Mouse (Mus musculus): ENCODE measurements around the gene Il17re. TPM values are rescaled to one million over a fixed set of nuclear protein-coding genes. Genes with fewer than 3 reads are reported as not detected.

Gene Il17re
- total RNA-seq (2014; fragmentation: Nextera tagmentation): not detected in 2 replicates
- 0.31 and 0.43 TPM in 2 replicates for total RNA-seq (2017)

DNA sequence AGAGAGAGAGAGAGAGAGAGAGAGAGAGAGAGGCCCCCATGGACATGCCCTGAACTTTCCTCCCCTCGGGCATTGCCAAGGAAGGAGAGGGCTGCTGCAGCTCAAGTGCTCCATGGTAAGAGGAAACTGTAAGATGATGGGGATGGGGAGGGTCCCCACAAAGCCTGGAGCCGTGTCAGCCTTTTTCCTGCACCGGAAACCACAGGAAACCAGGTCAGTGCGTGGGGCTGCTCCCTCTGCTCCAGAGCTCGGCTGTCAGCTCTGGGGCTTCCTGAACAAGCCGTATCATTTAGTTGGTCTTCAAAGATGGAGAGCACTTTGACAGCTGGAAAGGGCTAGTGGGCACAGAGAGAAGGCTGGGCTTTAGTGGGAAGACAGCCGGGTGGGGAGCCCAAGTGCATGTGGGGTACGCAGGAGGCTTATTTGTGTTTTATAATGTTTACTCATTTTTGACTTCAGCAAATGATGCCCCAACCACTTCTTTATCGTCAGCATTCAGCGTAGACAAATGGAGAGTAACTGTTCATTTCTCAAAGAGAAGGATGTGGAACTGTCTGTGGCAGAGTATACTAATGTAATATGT lies at the start of gene Il17re:
Gene Il17re (plus strand): TSS at position 533 of the 583 bp plus-strand sequence.
- ATAC-seq (replicated peaks; ENCODE audit: poor library complexity, severe bottlenecking): peak; percentile 61

DNA sequence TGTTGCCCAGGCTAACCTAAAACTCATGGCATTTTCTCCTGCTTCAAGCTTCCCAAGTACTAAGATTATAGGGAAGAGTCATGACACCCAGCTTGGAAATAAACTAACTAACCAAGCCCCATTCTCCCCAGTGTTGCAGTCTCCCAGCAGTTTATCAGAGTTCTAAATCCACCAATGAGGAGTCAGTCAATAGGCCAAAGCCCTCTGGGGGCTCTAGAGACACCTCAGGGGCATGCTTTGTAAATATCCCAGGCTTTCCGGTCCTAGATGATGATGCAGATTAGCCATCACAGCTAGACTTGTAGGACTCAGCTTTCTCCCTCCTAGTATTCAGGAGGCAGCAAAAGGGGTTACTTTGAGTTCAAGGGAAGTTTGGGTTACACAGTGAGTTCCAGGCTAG lies 48.3 kb upstream of the Il17re start:
- ATAC-seq (replicated peaks; ENCODE audit: poor library complexity, severe bottlenecking): no peak

DNA sequence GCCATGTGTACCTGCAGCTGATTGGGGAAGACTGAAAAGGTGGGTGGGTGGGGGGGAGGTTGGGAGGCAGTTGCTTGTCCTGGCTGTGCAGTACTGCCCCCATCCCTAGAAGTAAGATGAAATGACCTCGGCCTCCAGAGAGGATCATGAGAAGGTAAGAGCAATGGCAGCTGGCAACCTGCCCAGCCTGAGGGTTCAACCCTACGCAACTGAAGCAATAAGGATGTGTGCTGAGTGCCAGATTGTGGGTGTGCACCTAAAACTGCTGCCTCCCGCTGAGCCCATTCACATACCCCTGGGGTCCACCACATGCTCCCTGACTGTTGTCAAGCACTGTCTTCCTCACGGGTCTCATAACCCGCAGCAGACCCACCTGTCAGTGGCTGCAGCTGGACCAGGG lies 41.9 kb upstream of the Il17re start:
- no peak for ATAC-seq (replicated peaks; ENCODE audit: poor library complexity, severe bottlenecking)

DNA sequence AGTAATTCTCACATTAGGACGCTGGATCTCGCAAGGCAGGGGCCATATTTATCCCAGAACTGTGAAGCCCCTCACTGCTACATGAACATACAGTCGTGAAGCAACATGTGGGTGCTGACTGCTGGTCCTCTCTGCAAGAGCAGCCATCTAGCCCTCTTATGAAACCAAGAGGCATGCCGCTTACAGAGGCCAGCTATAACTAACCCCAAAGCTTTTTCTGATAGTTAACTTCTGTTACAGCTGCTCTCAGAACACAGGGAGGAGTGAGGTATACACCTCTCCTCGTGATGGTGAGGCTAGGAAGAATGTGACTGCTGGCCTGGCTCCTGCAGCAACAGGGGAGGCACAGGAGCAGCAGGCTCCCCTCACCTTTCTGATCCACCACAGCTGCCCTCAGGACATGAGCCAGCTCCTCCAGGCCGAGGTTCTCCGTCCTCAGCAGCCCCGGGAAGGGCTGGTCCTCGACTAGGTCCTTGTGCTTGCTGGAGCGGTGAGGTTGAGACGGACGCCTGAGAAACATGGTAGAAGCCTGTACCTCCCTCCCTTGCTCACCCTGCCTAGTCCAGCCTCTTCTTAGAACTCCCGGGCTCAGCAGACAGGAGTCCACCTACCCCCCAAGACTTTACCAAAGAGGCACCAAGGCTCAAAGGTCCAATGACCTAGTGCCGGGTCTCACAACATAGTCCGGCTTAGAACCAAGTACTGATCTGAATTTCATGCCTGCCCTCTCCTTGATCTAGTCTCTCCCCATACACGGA lies 39.7 kb upstream of the Il17re start:
- ATAC-seq (replicated peaks; ENCODE audit: poor library complexity, severe bottlenecking): peak; percentile 32

DNA sequence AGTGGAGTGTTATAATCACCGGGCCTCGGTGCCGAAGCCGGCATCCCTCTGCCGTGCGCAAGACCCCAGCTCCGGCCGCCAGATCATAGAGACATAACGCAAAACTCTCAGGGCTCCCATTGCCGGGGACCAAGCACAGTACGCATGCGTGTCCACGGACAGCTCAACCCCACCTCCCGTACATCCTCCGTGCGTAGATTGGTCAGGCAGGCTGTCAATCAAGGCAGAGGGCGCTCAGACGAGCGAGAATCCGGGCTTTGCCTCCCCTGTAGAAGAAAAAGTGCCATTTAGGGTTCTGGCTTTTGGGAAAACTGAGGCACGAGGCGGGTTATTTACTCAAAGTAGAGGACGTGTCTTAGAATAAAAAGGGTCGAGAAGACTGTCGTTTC lies 39.1 kb upstream of the Il17re start, which contains the start of gene Rpusd3:
Gene Rpusd3 (minus strand): TSS at position 142 of the 389 bp plus-strand sequence.
- ATAC-seq (replicated peaks; ENCODE audit: poor library complexity, severe bottlenecking): peak; percentile 97

DNA sequence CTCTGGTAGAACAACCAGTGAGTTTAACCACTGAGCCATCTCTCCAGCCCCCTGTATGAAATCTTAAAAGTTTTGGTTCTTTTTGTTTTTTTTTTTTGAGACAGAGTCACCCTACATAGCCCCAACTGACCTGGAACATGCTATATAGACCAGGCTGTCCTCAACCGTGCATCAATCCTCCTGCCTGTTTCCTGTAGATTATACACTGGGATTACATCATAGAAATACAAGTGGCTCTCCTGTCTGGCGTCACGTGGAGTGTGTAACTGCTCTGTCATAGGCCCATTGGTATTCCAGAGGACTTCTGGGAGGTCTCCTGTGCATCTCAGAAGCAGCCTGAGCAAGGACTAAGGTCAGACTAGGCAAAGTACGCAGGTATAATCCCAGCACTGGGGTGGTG lies 35.3 kb upstream of the Il17re start:
- no peak for ATAC-seq (replicated peaks; ENCODE audit: poor library complexity, severe bottlenecking)

DNA sequence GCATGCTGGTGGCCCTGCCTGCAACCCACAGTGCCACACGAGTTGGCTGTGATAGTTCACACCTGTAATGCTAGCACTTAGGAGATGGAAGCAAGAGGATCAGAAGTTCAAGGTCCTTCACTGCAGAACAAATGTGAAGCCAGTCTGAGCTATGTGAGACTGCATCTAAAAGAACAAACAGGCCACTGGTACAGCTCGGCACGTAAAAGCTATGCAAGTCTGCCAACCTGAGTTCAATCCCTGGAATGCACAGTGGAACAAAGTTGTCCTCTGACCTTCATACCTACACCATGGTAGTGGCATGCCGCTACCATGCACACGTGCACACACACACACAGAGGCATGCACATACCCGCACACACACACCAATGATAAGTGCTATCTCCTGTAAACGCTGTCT lies 34.1 kb upstream of the Il17re start:
- ATAC-seq (replicated peaks; ENCODE audit: poor library complexity, severe bottlenecking): no peak

DNA sequence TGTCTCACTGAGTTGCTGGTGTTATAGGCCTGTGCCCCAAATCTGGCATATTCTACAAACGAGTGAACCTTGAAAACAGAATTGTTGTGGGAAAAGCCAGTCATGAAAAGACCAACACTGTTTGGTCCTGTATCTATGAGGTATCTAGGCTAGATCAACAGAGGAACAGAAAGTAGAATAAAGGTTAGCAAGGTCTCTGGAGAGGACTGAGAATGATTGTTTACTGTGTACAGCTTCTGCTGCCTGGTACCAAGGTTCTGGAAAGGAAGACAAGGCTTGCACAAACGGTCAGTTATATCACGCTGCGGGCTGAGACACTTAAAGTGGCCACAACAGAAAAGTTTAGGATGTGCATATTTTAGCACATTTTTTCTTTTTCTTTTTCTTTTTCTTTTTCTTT lies 31.6 kb upstream of the Il17re start:
- ATAC-seq (replicated peaks; ENCODE audit: poor library complexity, severe bottlenecking): no peak

DNA sequence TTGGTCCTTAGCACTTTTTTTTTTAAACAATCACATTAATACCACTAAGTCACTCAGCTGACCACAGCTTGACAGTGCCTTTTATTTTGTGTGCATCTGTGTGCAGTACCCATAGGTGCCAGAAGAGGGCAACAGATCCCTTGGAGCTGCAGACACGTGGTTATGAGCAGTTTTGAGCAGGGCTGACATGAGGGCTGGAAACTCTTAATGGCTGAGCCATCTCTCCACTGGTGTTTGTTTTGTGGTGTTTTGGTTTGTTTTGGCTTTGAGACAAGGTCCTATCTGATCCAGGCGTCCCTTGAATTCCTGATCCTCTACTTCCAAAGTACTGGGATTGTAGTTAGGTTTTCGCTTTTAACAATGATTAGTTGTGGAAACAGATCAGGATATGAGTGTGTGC lies 30.9 kb upstream of the Il17re start:
- ATAC-seq (replicated peaks; ENCODE audit: poor library complexity, severe bottlenecking): peak; percentile 82

DNA sequence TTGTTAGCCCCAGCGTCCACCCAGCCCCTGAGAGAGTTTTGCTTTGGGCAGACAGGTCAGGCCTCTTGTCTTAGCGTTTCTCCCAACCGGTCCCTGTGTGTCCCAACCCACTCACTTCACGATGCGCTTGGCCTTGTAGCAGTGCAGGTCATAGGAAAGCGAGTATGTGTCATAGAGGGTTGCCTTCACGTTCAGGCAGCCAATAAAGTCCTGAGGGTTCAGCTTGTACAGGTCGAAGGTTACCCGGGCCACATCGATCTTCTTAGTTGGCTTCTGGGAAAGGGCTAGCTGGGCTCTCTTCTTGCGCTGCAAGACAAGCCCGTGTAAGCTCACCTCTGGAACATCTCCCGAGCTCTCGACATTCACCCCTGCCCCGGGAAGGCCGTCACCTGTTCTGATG lies 30.3 kb upstream of the Il17re start:
- ATAC-seq (replicated peaks; ENCODE audit: poor library complexity, severe bottlenecking): no peak

DNA sequence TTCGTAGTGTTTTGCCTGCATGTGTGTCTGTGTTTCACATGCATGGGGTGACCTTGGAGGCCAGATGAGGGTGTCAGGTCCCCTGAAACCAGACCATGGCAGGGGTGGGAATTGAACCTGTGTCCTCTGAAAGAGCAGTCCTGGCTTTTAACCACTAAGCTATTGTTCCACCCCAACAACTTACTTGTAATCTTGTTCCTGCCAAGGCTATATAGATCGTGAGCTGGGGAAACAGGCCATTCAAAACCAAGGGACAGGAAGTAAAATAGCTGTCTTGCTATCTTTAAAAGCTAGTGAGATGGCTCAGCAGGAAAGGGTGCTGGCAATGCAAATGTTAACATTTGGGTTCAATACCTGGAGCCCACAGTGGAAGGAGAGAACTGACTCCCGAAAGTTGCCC lies 28.3 kb upstream of the Il17re start:
- no peak for ATAC-seq (replicated peaks; ENCODE audit: poor library complexity, severe bottlenecking)

DNA sequence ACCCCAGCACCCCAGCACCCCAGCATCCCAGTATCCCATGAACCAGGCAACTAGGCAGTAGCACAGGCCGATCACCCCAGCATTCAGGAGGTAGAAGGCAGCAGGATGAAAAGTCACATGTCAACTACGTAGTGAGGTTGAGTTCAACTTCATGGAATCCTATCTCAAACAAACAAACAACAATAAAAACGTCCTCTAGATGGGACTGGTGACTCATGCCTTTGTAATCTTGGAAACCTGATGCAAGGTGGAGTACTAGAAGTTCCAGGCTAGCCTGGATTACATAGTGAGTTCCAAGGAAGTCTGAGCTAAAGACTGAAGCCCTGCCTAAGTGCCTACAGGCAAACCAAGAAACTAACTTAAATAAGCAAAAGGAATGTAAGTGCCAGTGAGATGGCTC lies 27.4 kb upstream of the Il17re start:
- ATAC-seq (replicated peaks; ENCODE audit: poor library complexity, severe bottlenecking): no peak

DNA sequence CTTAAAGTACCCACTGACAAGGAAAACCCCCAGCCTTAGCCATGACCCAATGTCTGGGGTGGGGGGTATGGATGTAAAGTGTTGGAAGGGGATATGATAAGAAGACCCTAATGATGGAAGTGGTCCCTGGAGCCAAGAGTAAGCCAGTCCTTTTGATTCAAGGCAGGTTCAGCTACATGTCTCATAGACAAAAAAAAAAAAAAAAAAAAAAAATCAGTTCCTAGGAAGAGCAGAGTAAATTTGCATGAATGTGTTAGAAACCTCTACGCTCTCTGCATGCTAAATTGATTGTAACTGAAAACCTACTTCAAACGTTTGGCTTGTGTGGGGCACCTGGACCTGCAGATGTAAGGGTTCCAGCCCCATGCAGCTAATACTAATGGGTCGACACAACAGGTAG lies 26.5 kb upstream of the Il17re start:
- ATAC-seq (replicated peaks; ENCODE audit: poor library complexity, severe bottlenecking): no peak

DNA sequence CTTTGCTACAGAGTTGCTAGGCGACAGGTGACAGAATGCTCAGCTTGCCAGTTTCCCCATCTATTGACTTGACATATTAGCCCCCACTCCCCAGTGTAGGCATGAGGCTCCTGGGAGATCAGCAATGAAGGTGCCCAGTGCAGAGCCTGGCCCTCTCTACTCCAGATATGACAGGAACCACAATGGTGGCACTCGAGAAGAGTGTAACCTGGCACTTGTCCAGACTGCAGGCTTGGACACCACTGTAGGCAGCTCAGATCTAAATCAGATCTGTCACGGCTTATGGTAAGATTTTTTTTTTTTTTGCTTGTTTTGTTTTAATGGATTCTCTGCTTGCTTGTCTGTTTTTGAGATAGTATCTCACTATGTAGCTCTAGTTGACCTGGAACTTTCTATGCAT lies 24.6 kb upstream of the Il17re start:
- no peak for ATAC-seq (replicated peaks; ENCODE audit: poor library complexity, severe bottlenecking)

DNA sequence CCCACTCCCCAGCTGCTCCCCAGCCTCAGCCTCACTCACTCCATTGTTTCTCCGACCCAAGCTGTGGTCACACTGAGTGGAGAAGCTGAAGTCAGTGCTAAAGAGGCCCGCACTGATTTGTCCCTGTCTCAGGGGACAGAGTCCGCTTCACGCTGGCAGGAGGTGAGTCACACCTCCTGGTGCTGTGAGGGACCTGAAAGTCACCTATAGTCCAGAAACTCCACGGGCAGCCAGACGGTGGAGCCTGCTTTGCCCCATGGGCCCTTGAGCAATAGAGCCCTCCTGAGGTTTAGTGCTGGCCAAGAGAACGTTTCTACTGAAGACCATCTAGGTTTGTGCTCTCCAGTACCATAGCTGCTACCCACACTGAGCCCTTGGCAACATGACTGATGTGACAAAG lies 23.6 kb upstream of the Il17re start:
- no peak for ATAC-seq (replicated peaks; ENCODE audit: poor library complexity, severe bottlenecking)

DNA sequence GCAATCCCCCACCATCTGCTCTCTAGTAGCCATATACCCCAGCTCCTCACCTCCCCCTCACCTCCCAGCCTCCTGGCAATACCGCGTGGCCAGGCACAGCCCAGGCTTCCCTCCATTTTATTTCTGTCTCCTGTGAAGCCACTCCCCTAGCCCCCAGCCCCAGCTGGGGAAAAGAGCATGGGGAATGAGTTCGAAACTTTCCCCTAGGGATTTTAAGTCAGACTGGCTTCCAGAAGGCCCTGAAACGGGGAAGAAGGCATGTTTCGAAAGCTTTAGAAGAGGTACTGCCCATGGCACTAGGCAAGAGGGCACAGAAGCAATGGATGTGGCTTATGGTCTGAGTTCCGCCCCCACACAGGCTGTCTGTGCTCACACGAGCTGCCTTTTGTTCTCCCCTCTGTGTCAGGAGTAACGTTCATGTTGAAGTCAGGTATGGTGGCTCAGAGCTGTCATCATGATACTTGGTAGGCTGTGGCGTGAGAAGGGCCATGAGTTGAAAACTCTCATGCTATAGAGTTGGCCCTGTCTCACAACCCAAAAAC lies 22.5 kb upstream of the Il17re start, which contains the start of gene Cidec:
Gene Cidec (minus strand): TSS at position 97 of the 542 bp plus-strand sequence.
- ATAC-seq (replicated peaks; ENCODE audit: poor library complexity, severe bottlenecking): no peak

DNA sequence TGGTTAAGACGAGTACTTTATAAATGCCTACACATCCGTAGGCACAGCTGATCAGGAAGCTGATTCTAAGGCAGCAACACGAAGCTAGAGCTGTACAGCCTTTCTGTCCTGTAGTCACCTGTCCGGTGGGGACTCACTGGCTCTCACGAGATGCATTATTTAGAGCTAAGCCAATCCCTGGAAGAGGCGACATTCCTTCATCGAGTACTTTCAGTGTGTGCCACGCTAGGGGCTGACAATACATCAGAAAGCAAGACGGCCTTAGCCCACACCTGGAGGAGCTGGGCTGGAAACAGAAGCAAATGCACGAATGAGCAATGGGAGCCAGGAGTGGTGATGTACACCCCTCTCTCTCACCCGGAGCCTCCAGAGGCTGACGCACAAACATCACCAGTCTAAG lies 21.1 kb upstream of the Il17re start:
- ATAC-seq (replicated peaks; ENCODE audit: poor library complexity, severe bottlenecking): no peak

DNA sequence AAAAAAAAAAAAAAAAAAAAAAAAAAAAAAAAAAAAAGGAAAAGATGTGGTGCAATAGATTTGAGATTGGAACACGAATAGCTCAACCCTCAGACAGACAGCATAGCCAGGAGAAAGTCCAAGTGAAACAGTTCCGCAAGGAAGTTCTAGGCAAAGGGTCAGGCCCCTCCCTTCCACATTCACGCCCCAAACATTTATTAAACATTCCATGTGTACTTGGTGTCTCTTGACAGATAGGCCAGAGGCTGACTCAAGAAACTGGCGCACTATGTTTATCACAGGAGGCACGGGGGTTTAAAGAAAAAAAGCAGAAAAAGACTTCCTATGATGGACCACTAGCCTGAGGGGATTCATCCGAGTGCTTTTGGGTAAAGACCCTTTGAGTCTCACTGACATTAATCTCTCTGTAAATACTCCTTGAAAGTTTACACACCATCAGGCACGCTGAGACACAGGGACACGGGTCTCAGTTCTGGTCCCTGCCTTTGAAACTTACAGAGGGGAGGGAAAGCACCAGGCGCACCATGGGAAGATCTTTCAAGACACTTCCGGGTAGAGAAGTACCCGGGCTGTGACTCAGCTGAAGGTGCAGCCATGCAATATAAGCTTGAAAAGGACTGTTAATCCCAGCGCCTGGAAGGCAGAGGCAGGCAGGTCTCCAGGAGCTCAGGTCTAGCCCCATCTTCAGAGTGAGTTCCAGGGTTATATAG lies 19.4 kb upstream of the Il17re start:
- no peak for ATAC-seq (replicated peaks; ENCODE audit: poor library complexity, severe bottlenecking)

DNA sequence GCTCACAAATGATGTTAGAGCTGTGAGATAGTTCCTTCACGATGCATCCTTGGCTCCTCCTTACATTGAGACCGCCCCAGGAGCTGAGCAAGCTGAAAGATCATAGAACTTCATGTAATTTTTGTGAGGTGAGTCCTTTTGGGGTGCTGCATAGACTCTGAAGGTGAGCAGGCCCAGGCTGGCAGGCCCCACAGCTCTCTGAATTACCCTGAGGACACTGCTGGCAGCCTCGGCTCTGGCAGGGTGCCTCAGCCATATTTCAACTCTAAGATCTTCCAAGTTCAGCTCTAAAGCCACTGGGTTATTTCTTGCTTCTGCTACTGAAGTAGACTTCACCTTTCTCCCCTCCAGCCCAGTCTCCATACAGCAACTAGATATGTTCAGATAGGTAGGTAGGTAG lies 17.6 kb upstream of the Il17re start:
- no peak for ATAC-seq (replicated peaks; ENCODE audit: poor library complexity, severe bottlenecking)

DNA sequence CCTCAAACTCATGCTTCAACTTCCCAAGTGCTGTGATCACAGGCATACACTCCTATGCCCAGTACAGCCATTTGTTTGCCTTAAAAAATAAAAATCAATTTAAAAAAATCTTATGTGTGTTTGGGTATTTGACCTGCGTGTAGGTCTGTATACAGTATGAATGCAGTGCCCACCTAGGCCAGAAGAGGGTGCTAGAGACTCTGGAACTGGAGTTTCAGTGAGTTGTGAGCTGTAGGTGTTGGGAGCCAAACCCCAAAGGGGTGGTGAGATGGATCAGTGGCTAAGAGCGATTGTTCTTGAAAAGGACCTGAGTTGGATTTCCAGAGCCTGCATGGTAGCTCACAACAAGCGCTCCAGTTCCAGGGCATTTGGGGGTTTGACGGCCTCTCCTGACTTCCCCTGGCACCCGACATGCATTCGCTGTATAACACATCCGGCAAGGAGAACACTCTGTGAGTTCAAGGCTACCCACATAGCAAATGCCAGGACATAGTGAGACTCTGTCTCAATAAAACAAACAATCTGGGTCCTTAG lies 17.1 kb upstream of the Il17re start:
- ATAC-seq (replicated peaks; ENCODE audit: poor library complexity, severe bottlenecking): peak; percentile 73

DNA sequence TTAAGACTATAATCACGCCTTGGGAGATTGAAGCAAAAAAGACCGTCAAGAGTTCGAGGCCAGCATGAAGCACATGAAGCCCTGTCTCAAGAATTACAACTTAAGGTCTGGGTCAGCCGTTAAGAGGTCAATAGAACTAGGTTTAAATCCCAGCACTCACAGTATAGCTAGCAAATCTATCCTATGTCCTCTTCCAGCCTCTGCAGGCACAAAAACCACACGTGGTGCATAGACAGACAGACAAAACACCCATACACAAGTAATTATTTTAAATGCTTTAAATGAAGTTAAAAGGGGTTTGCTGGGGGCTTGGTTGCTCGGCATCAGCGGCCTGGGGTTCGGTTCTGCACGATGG lies 16.2 kb upstream of the Il17re start:
- no peak for ATAC-seq (replicated peaks; ENCODE audit: poor library complexity, severe bottlenecking)
